Mouse (Mus musculus): ENCODE results near the gene Cisd1. TPM values are rescaled to one million over a fixed set of nuclear protein-coding genes. Genes with fewer than 3 reads are reported as not detected.

Cisd1 gene
- total RNA-seq, 2 experiments from 2014 or later = 236 to 244 TPM

GRCm38 (mm10) chr10:71328382-71328781, 16.4 kb downstream of the Cisd1 start:
- intact Hi-C loops (cut with DNase I) = no loop called here
- DNase-seq = no peak

GRCm38 (mm10) chr10:71327386-71327785, 17.4 kb downstream of the Cisd1 start:
- no peak for DNase-seq
- intact Hi-C loops (cut with DNase I) = loop anchor here (1.0 kb wide), 1 partner anchor 74 kb away; no protein-coding TSS in a partner anchor

- intact Hi-C loops (cut with DNase I) = loop anchor here (1.0 kb wide), 1 partner anchor 75 kb away; no protein-coding TSS in a partner anchor
Observed at GRCm38 (mm10) chr10:71326789-71327188, 18.0 kb downstream of the Cisd1 start.

GRCm38 (mm10) chr10:71326123-71326522, 18.6 kb downstream of the Cisd1 start:
- intact Hi-C loops (cut with DNase I) = no loop called here
- no peak for DNase-seq

More at GRCm38 (mm10) chr10:71326789-71327188, 18.0 kb downstream of the Cisd1 start:
- DNase-seq = peak; percentile 71 to 85

- intact Hi-C loops (cut with DNase I) = no loop called here
- DNase-seq = no peak
Observed at GRCm38 (mm10) chr10:71323669-71324068, 21.1 kb downstream of the Cisd1 start.

GRCm38 (mm10) chr10:71316497-71316896, 28.3 kb downstream of the Cisd1 start:
- intact Hi-C loops (cut with DNase I) = no loop called here
- no peak for DNase-seq

- intact Hi-C loops (cut with DNase I) = no loop called here
- no peak for DNase-seq
Observed at GRCm38 (mm10) chr10:71316056-71316455, 28.7 kb downstream of the Cisd1 start.

- no peak for DNase-seq
- intact Hi-C loops (cut with DNase I) = no loop called here
Observed at GRCm38 (mm10) chr10:71314596-71314995, 30.2 kb downstream of the Cisd1 start.

- DNase-seq = no peak
- intact Hi-C loops (cut with DNase I) = no loop called here
Observed at GRCm38 (mm10) chr10:71310288-71310687, 34.5 kb downstream of the Cisd1 start.

GRCm38 (mm10) chr10:71308199-71308598, 36.6 kb downstream of the Cisd1 start:
- intact Hi-C loops (cut with DNase I) = no loop called here
- DNase-seq = no peak

- DNase-seq = no peak
- intact Hi-C loops (cut with DNase I) = no loop called here
Observed at GRCm38 (mm10) chr10:71306759-71307158, 38.0 kb downstream of the Cisd1 start.

- intact Hi-C loops (cut with DNase I) = no loop called here
Observed at GRCm38 (mm10) chr10:71306190-71306589, 38.6 kb downstream of the Cisd1 start.

GRCm38 (mm10) chr10:71302490-71302889, 42.3 kb downstream of the Cisd1 start:
- intact Hi-C loops (cut with DNase I) = no loop called here
- peak in 1 of 2 experiments; percentile 14 for DNase-seq

More at GRCm38 (mm10) chr10:71306190-71306589, 38.6 kb downstream of the Cisd1 start:
- DNase-seq = peak; percentile 24 to 53

GRCm38 (mm10) chr10:71300161-71300560, 44.6 kb downstream of the Cisd1 start:
- DNase-seq = no peak
- intact Hi-C loops (cut with DNase I) = no loop called here

- DNase-seq = no peak
- intact Hi-C loops (cut with DNase I) = no loop called here
Observed at GRCm38 (mm10) chr10:71293245-71293644, 51.5 kb downstream of the Cisd1 start.

GRCm38 (mm10) chr10:71292254-71292653, 52.5 kb downstream of the Cisd1 start:
- DNase-seq = no peak
- intact Hi-C loops (cut with DNase I) = no loop called here

GRCm38 (mm10) chr10:71291801-71292200, 53.0 kb downstream of the Cisd1 start:
- no peak for DNase-seq
- intact Hi-C loops (cut with DNase I) = no loop called here

GRCm38 (mm10) chr10:71291179-71291661, 53.5 kb downstream of the Cisd1 start:
- intact Hi-C loops (cut with DNase I) = no loop called here
- no peak for DNase-seq

GRCm38 (mm10) chr10:71285126-71285580, 59.6 kb downstream of the Cisd1 start, which contains the start of gene Ube2d1:
Gene Ube2d1, minus strand, starts transcription at chr10:71285262.
- peak; percentile 89 to 91 for DNase-seq
- intact Hi-C loops (cut with DNase I) = loop anchor here (2.0 kb wide), 1 partner anchor 48 kb away; no protein-coding TSS in a partner anchor

- peak; percentile 47 to 62 for DNase-seq
- intact Hi-C loops (cut with DNase I) = loop anchor here (2.0 kb wide), 1 partner anchor 48 kb away; no protein-coding TSS in a partner anchor
Observed at GRCm38 (mm10) chr10:71284511-71285125, 60.1 kb downstream of the Cisd1 start.

GRCm38 (mm10) chr10:71284131-71284510, 60.6 kb downstream of the Cisd1 start:
- no peak for DNase-seq
- intact Hi-C loops (cut with DNase I) = loop anchor here (2.0 kb wide), 1 partner anchor 47 kb away; no protein-coding TSS in a partner anchor
